Mouse (Mus musculus) Patski (cell line): ENCODE measurements at regions not wholly inside any gene's neighbourhood (a gene's known extent, or its start where the extent isn't known, plus 50 kb on each side); places are given as distances from the start of the nearest gene placed in this dataset.
"Not testable (repeated sequence)": the region's sequence is repeated elsewhere in the genome, so short reads cannot be mapped to it uniquely, and the experiment has no call there.

Experiments
- ATAC-seq: fragments of 100-300 bp; one replicate; pipeline ENCODE4 v1.8.0; 2021
- CTCF ChIA-PET: fragments of 350-600 bp; sonication (Branson Sonifier 250); formaldehyde crosslinking; loops from one replicate; lab custom pipeline; 2022; ENCODE audit warnings: inconsistent platforms; lab: Charles Lee
- POLR2A ChIA-PET: fragments of 350-600 bp; sonication (Branson Sonifier 250); formaldehyde crosslinking; loops from one replicate; lab custom pipeline; 2022; ENCODE audit warnings: antibody characterized with exemption, inconsistent platforms; lab: Charles Lee
- DNase-seq: peaks from one replicate; pipeline ENCODE4 v3.0.0-alpha.2; 2011; ENCODE audit warnings: low read depth, low spot score
- H3K27me3 ChIP-seq: fragments of 371-371 bp; one replicate; pipeline ENCODE4 v1.5.1; 2021
- CTCF ChIP-seq: fragments of 100-300 bp; IDR thresholded peaks from one replicate; pipeline ENCODE4 v1.5.1; 2021
- in situ Hi-C: fragments of 300-500 bp; cut with MboI; formaldehyde crosslinking; loops from 3 replicates; pipeline ENCODE4 v1.11.1; 2018; ENCODE audit warnings: low pct_unique_long_range_greater_than_20kb, mixed read lengths

- ChIA-PET CTCF (no interaction called here), POLR2A (no interaction called here)
- in situ Hi-C loops = no loop called here
- ATAC-seq (no peak), DNase-seq (no peak)
- no peak for TF ChIP-seq CTCF
- no peaks in the 10 kb centered on the region for H3K27me3 ChIP-seq
Measured at GRCm38 (mm10) chr13:44493884-44494283, 235.4 kb upstream of the Jarid2 start.

- in situ Hi-C loops = no loop called here
- no peaks in the 10 kb centered on the region for H3K27me3 ChIP-seq
- ChIA-PET POLR2A (no interaction called here), CTCF (interaction anchor here (1.1 kb wide), 1 partner anchor 630 kb away, joined by 3 read pairs; no protein-coding TSS in a partner anchor)
- TF ChIP-seq CTCF = no peak
- no peak for ATAC-seq
- DNase-seq = no peak
Measured at GRCm38 (mm10) chr13:44495450-44495849, 233.8 kb upstream of the Jarid2 start.

- no peak for TF ChIP-seq CTCF
- ATAC-seq (no peak), DNase-seq (no peak)
- ChIA-PET POLR2A (no interaction called here), CTCF (no interaction called here)
- H3K27me3 ChIP-seq = no peaks in the 10 kb centered on the region
- in situ Hi-C loops = no loop called here
Measured at GRCm38 (mm10) chr13:44496596-44496995, 232.7 kb upstream of the Jarid2 start.

GRCm38 (mm10) chr13:44500896-44501295, 228.4 kb upstream of the Jarid2 start:
- POLR2A ChIA-PET, in situ Hi-C loops, CTCF ChIA-PET, ATAC-seq, DNase-seq, H3K27me3 ChIP-seq: not testable (repeated sequence)

- no peak for TF ChIP-seq CTCF
- no peaks in the 10 kb centered on the region for H3K27me3 ChIP-seq
- DNase-seq = no peak
- POLR2A ChIA-PET = no interaction called here
- no peak for ATAC-seq
- in situ Hi-C loops = no loop called here
- CTCF ChIA-PET = interaction anchor here (1.7 kb wide), 1 partner anchor 10 kb away, joined by 5 read pairs; no protein-coding TSS in a partner anchor
Measured at GRCm38 (mm10) chr13:44501777-44502321, 227.4 kb upstream of the Jarid2 start.

GRCm38 (mm10) chr13:44502612-44503256, 226.5 kb upstream of the Jarid2 start:
- in situ Hi-C loops = no loop called here
- TF ChIP-seq CTCF = no peak
- DNase-seq (no peak), ATAC-seq (no peak)
- CTCF ChIA-PET = interaction anchor here (1.7 kb wide), 1 partner anchor 9 kb away, joined by 5 read pairs; no protein-coding TSS in a partner anchor
- POLR2A ChIA-PET = no interaction called here
- H3K27me3 ChIP-seq = no peaks in the 10 kb centered on the region

- DNase-seq (no peak), ATAC-seq (no peak)
- ChIA-PET CTCF (interaction anchor here (1.7 kb wide), 1 partner anchor 8 kb away, joined by 5 read pairs; no protein-coding TSS in a partner anchor), POLR2A (no interaction called here)
- H3K27me3 ChIP-seq = no peaks in the 10 kb centered on the region
- in situ Hi-C loops = no loop called here
- no peak for TF ChIP-seq CTCF
Measured at GRCm38 (mm10) chr13:44503257-44503950, 225.9 kb upstream of the Jarid2 start.

GRCm38 (mm10) chr13:44504455-44504854, 224.8 kb upstream of the Jarid2 start:
- ChIA-PET POLR2A (interaction anchor here (0.6 kb wide), 1 partner anchor 21 kb away, joined by 3 read pairs; no protein-coding TSS in a partner anchor), CTCF (interaction anchor here (1.0 kb wide), 1 partner anchor 16 kb away, joined by 3 read pairs; no protein-coding TSS in a partner anchor)
- no peaks in the 10 kb centered on the region for H3K27me3 ChIP-seq
- no peak for TF ChIP-seq CTCF
- in situ Hi-C loops = no loop called here
- ATAC-seq = no peak
- DNase-seq = no peak

GRCm38 (mm10) chr13:44506975-44507374, 222.3 kb upstream of the Jarid2 start:
- in situ Hi-C loops = no loop called here
- no peak for TF ChIP-seq CTCF
- ATAC-seq = no peak
- H3K27me3 ChIP-seq = no peaks in the 10 kb centered on the region
- no peak for DNase-seq
- CTCF ChIA-PET = no interaction called here
- POLR2A ChIA-PET = no interaction called here

- no peaks in the 10 kb centered on the region for H3K27me3 ChIP-seq
- no peak for DNase-seq
- no peak for ATAC-seq
- in situ Hi-C loops = no loop called here
- no peak for TF ChIP-seq CTCF
- CTCF ChIA-PET = no interaction called here
- POLR2A ChIA-PET = interaction anchor here (0.7 kb wide), 1 partner anchor 15 kb away, joined by 3 read pairs; no protein-coding TSS in a partner anchor
Measured at GRCm38 (mm10) chr13:44509526-44510159, 219.6 kb upstream of the Jarid2 start.
